Mouse (Mus musculus) forebrain, postnatal 0 days (tissue): ENCODE results near the gene Gm8257. TPM values are rescaled to one million over a fixed set of nuclear protein-coding genes. Genes with fewer than 3 reads are reported as not detected.
"Not testable (repeated sequence)": the region's sequence is repeated elsewhere in the genome, so short reads cannot be mapped to it uniquely, and the experiment has no call there.

Source experiments
- ATAC-seq: fragments of 200-750 bp; cut with Nextera tagmentation; 2 replicates; pipeline ENCODE4 v1.8.0; 2017; ENCODE audit warnings: mild to moderate bottlenecking, moderate library complexity
- DNase-seq: peaks from one replicate; pipeline ENCODE4 v3.0.0-alpha.2; 2015
- H3K27ac ChIP-seq: fragments of 300-500 bp; sonication (generic); 2 replicates; pipeline ENCODE4 v1.5.1; 2014; ENCODE audit warnings: low read depth, mild to moderate bottlenecking, antibody characterized with exemption, low read length, moderate library complexity, mixed read lengths
- H3K27me3 ChIP-seq: fragments of 300-500 bp; sonication (generic); 2 replicates; pipeline ENCODE4 v1.6.1; 2014; ENCODE audit warnings: mild to moderate bottlenecking, low read length, mixed read lengths; ENCODE audit not compliant: insufficient read depth
- H3K36me3 ChIP-seq: fragments of 300-500 bp; sonication (generic); 2 replicates; pipeline ENCODE4 v1.6.1; 2014; ENCODE audit warnings: mild to moderate bottlenecking, moderate library complexity; ENCODE audit not compliant: insufficient read depth
- H3K4me1 ChIP-seq: fragments of 300-500 bp; sonication (generic); 2 replicates; pipeline ENCODE4 v1.6.1; 2014; ENCODE audit warnings: antibody characterized with exemption; ENCODE audit not compliant: insufficient read depth
- H3K4me2 ChIP-seq: fragments of 300-500 bp; sonication (generic); 2 replicates; pipeline ENCODE4 v1.6.1; 2014; ENCODE audit warnings: low read depth, mild to moderate bottlenecking, moderate library complexity
- H3K4me3 ChIP-seq: fragments of 300-500 bp; sonication (generic); 2 replicates; pipeline ENCODE4 v1.5.1; 2014; ENCODE audit warnings: low read depth, low read length, mixed read lengths
- H3K9ac ChIP-seq: fragments of 300-500 bp; sonication (generic); 2 replicates; pipeline ENCODE4 v1.6.1; 2014; ENCODE audit warnings: mild to moderate bottlenecking
- H3K9me3 ChIP-seq: fragments of 300-500 bp; sonication (generic); 2 replicates; pipeline ENCODE4 v1.6.1; 2016; ENCODE audit warnings: low read length
- CTCF ChIP-seq: sonication (generic); IDR thresholded peaks from 2 replicates; pipeline ENCODE4 v1.5.1; 2016; ENCODE audit warnings: antibody characterized with exemption, control low read depth, low read depth
- WGBS: fragments of 180-500 bp; shearing (Covaris S2); extraction: QIAGEN DNeasy Blood & Tissue Kit; methylation state at CpG from one replicate; pipeline ENCODE4 v1.1.7; 2014; 5-methylcytosine and 5-hydroxymethylcytosine counted together
- polyA plus RNA-seq: library from polyadenylated mRNA; unstranded; fragments of >200 nt; fragmentation: Nextera tagmentation; extraction: Ambion mirVana; gene quantifications from 2 replicates; pipeline ENCODE4 v1.2.1, GENCODE M21; 2015
- total RNA-seq: library from RNA; depleted of rRNA; stranded (reverse); fragments of >200 nt; gene quantifications from 2 replicates; pipeline ENCODE4 v1.2.3, GENCODE M21; 2014; rRNA removed

Gm8257 gene
- not detected in 2 replicates for total RNA-seq
- not detected in 2 replicates for polyA plus RNA-seq

GRCm38 (mm10) chr14:44706356-44706755 is at the start of gene Gm8257:
Gene Gm8257, minus strand, starts transcription at chr14:44706456.
- WGBS, result 80% methylated on average over 3 of the region's 3 CpGs
- not testable (repeated sequence) for H3K4me2 ChIP-seq

GRCm38 (mm10) chr14:44750240-44750639 is 44.0 kb upstream of the Gm8257 start, which contains the start of gene Gm8267:
Gene Gm8267, minus strand, starts transcription at chr14:44750340.
- DNase-seq (no peak), ATAC-seq (no peak)
- Histone ChIP-seq H3K9me3 (no peaks in the 10 kb centered on the region), H3K9ac (no peak within 1 kb of the TSS), H3K36me3 (no peaks in the 10 kb centered on the region), H3K4me1 (no peaks in the 10 kb centered on the region), H3K27me3 (no peaks in the 10 kb centered on the region), H3K4me3 (no peak within 1 kb of the TSS), H3K27ac (no peak within 1 kb of the TSS), H3K4me2 (no peak within 1 kb of the TSS)
- TF ChIP-seq CTCF, result no peak
- WGBS, result 83% methylated on average over 3 of the region's 3 CpGs

More at GRCm38 (mm10) chr14:44706356-44706755, at the start of gene Gm8257:
- not testable (repeated sequence) for H3K36me3 ChIP-seq, H3K9me3 ChIP-seq, H3K9ac ChIP-seq, H3K27me3 ChIP-seq, ATAC-seq, H3K4me3 ChIP-seq, H3K4me1 ChIP-seq, DNase-seq, H3K27ac ChIP-seq

- not testable (repeated sequence) for DNase-seq, ATAC-seq, H3K4me3 ChIP-seq, H3K36me3 ChIP-seq, H3K4me2 ChIP-seq, H3K27ac ChIP-seq, H3K9ac ChIP-seq, H3K4me1 ChIP-seq, H3K27me3 ChIP-seq, H3K9me3 ChIP-seq
- WGBS, result 80% methylated on average over 1 of the region's 1 CpGs
- TF ChIP-seq CTCF, result peak; percentile 37
Measured at GRCm38 (mm10) chr14:44742789-44743188, 36.5 kb upstream of the Gm8257 start.

GRCm38 (mm10) chr14:44730711-44731110 is 24.5 kb upstream of the Gm8257 start:
- H3K4me1 ChIP-seq, H3K4me2 ChIP-seq, H3K27me3 ChIP-seq, DNase-seq, H3K9ac ChIP-seq, ATAC-seq, H3K9me3 ChIP-seq, H3K4me3 ChIP-seq, H3K36me3 ChIP-seq, H3K27ac ChIP-seq: not testable (repeated sequence)

GRCm38 (mm10) chr14:44627737-44628136 is 78.5 kb downstream of the Gm8257 start, which contains the start of gene Gm5624:
Gene Gm5624, minus strand, starts transcription at chr14:44627938.
- not testable (repeated sequence) for H3K4me2 ChIP-seq, H3K27ac ChIP-seq, ATAC-seq, H3K27me3 ChIP-seq, H3K9me3 ChIP-seq, H3K36me3 ChIP-seq, DNase-seq, H3K9ac ChIP-seq, H3K4me3 ChIP-seq, H3K4me1 ChIP-seq
- 75% methylated on average over 4 of the region's 4 CpGs for WGBS

Other genes starting within 250 kb of the Gm8257 start
- gene BC061237, start 214.0 kb downstream of the Gm8257 start, total RNA-seq, result not detected in 2 replicates
- gene BC061237, start 214.0 kb downstream of the Gm8257 start, polyA plus RNA-seq, result not detected in 2 replicates
- not detected in 2 replicates for gene Gm17093, start 188.2 kb downstream of the Gm8257 start, total RNA-seq
- not detected in 2 replicates for gene Gm17093, start 188.2 kb downstream of the Gm8257 start, polyA plus RNA-seq
- not detected in 2 replicates for gene Gm8247, start 123.3 kb downstream of the Gm8257 start, total RNA-seq
- not detected in 2 replicates for gene Gm8247, start 123.3 kb downstream of the Gm8257 start, polyA plus RNA-seq
- gene Gm5624, start 78.5 kb downstream of the Gm8257 start, total RNA-seq, result 0.31 TPM in 1 of 2 replicates, not detected in the other
- not detected in 2 replicates for gene Gm5624, start 78.5 kb downstream of the Gm8257 start, polyA plus RNA-seq
- gene Gm8267, start 43.9 kb upstream of the Gm8257 start, total RNA-seq, result not detected in 2 replicates
- not detected in 2 replicates for gene Gm8267, start 43.9 kb upstream of the Gm8257 start, polyA plus RNA-seq
- 1.1 and 2.2 TPM in 2 replicates for gene Ptgdr, start 152.9 kb upstream of the Gm8257 start, total RNA-seq
- gene Ptgdr, start 152.9 kb upstream of the Gm8257 start, polyA plus RNA-seq, result 0.67 and 0.69 TPM in 2 replicates